Mouse (Mus musculus): Measurements from ENCODE around the gene Optc.
A peak's percentile ranks its signal among the peaks of the same experiment; 100 is the strongest.

The Optc gene

DNA sequence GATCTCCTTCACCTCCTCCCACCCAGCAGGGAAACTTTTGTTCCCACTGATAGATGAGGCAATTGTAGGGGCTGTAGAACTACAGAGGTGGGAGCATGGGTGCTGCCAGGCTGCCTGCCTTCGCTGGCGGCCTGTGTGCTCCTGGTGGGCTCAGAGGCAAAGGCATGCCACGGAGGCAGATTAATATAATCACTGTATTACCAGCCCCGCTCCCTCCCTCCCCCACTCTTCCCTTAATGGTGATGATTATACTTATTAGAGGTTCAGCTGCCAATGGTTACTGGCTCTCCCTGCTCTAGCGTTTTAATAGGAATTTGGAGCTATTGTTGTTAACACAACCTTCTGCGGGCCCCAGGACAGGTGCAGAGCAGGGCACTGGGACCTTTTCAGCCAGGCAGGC lies 26.0 kb downstream of the Optc start:
- no peak for DNase-seq

DNA sequence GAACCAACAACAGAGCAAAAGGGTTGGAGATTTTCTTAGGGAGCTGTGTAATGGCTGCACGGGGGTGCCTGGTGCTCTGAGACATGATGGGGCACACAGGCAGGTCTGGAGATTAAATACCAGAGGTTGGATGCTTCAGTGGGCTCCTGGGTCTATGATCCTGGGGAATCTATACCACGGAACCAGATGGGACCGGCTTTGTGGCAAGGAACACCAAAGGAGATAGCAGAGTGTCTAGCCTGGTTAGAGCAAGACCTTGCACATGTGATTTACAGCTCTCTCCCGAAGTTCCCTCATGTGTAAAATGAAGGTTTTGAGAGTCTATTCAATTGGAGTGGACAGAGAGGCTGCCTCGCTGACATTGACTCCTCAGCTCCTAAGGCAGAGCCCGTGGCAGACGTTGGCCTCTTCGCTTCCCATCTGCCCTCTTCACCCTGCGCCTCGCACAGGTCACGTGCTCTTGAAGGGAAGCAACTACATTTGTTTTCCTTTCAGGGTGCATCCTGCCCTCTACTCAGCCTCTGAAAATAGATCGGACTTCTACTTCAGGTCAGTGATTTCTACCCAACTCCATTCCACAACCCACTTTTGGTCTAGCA lies 28.9 kb downstream of the Optc start:
- no peak for DNase-seq

DNA sequence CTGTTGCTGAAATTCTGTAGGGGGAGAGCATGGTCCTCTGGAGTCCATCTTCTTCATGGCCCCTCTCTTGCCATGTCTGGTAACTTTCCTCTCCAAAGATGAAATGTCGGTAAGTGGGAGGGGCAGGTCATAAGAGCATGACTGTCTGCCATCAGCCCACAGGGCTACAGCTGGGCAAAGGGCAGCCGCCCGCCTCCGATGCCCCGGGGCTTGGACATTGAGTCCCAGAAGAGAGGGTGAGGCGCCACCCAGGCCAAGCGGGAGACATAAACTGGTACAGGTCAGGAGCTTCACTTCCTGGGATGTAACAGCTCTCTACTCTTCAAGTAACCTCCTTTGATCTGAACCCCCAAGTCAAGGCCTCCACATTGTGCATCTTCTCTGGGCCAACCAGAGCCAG lies 30.9 kb downstream of the Optc start:
- no peak for DNase-seq

DNA sequence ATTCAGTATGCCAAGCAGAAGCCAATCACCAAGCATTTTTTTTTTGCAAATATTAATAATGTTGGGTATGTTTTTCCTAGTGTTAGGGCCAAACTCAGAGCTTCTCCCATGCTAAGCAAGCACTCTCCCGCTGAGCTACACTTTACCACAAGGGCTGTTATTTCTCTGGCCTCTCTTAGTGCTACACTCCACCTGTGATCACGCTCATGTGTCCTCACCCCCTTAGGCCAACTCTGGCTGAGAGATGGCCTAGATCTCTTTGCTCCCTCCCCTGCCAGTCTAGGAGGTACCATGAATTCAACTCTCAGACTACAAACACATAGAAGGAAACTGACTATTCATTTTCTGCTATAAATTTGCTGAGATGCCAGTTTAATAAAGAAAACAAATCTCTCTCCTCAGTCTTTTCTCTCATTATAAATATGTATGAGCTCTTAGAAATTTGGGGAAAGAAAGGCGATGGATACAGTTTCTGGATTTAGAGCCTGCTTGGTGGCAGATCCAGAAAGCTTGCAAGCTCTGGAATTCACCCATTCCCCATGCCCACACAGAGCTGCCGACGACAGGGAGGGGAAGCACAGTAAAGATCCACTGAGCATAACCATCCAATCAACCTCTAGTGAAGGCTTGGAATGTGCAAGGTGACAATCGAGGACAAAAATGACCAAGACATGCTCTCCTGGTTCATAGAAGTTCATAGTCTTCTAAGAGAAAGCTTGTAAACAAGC lies 34.5 kb downstream of the Optc start:
- peak; percentile 83 for DNase-seq

DNA sequence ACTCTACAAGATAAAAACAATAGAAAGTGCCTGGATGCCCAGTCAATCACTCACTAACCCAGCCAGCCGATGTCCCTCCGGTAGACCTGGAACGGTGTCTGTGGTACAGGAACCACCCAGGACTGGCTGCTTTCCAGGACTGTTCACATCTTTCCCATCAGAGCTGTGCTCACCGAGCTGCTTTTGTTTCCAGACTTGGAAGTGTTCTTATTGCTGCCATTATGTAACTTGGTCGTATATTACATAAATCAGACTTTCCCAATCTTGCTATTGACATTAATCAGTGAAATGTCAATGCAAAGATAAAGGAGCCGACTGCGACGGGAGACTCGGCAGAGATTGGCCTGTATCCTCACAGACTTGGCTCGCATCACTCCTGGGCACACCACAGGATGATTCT lies 36.6 kb downstream of the Optc start:
- peak; percentile 80 for DNase-seq

DNA sequence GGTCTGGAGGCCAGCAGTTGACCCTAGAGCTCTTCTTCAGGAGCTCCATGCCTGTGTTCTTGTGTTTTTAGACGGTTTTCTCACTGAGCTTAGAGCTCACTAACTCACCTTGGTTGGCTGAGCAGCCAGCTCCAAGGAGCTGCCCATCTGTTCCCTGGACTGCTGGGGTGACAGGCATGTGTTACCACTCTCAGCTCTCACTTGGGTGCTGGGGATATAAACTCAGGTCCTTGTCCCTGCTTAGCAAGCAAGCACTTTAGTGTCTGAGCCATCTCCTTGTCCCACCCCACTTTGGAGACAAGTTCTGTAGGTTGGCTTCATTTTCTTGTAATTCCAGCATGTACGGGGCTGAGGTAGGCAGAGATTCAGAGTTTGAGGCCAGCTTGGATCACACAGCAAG lies 38.6 kb downstream of the Optc start:
- DNase-seq, result peak; percentile 89

DNA sequence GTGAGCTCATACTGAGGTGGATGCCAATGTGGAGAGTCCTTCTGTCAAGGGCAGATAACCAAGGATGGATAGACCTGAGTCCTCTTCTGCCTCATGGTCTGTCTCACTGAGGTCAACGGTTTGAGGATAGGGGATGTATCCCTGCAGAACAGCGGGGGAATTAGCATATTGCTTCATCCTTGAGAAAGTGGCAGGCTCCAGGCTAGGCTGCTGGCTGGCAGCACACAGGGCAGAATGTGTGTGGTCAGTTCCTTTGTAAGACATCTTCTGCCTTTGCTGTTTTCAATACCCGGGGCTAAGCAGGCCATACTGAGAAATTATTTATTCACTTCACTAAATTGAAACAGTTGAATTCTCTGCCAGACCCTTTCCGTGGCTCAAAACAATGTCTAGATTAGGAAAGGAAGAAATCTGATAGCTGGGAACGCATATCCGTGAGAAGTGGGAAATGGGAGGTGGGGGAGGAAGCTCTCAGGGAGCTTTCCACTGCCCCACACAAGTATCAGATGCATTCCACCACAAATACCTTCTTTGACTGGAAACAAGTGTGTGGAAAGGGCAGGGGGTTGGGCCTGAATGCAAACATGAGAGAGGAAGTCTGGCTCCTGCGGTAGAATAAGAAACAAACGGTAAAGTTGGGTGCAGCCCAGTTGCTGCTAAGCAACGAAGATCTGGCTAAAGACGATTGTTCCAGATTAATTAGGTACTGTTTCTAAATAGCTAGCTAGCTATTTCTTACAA lies 44.4 kb downstream of the Optc start:
- no peak for DNase-seq

DNA sequence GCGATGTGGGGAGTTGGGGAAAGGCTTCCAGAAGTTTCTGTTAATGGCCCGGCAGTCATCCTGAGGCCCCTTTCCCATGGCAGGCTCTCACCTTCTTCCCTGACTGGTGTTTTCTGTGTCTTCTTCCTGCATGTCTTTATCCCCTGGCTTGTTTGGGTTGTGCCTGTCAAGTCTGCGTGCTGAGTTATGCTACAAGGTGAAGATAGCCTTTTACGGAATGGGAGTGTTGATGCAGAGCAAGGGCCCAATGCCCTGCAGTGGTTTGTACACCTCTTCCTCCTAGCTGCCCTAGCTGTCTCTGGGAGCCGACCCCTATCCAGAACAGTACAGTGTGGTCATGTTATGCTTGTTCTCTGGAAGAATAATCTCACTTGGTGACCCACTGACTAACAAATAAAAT lies 46.8 kb downstream of the Optc start:
- DNase-seq, result no peak

DNA sequence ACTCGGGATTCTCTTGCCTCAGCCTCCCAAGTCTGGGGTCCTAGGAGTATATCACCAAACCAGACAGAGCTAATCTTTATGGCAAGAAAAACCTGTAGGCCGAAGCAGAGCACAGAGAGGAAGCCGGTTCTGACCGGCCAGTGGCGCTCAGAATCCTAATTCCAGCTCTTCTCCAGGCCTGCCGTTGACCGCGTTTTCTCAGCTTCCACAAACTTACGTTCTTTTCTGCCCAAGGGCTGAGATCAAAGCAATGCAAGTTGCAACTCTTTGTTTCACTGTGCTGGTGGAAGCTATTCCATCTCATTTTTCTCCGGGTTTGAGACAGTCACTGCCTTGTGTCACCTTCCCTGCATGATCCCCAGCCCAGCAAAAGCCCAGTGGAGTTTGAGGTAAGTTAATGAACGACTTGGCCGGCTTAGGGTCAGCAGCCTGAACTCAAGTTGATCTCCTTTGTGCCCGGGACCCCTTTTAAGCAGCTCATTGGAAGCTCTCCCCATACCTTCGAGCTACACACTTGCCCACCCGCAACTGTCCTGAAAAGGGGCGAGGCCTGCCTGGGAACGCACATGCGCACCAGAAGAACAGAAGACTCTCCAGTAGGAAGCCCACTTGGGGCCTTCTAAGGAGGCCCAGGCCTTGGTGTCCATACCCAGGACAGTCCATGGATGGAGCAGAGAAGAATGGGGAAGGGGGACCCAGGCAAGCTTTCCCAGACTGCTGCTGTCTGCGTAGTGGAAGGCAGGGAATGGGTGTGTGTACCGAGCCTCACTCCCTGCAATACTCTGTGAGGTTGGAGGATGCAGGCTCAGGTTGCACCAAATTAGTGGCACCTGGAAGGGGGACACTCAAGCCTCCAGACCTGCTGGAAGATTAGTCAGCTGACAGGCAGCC lies 47.7 kb downstream of the Optc start:
- DNase-seq, result no peak

DNA sequence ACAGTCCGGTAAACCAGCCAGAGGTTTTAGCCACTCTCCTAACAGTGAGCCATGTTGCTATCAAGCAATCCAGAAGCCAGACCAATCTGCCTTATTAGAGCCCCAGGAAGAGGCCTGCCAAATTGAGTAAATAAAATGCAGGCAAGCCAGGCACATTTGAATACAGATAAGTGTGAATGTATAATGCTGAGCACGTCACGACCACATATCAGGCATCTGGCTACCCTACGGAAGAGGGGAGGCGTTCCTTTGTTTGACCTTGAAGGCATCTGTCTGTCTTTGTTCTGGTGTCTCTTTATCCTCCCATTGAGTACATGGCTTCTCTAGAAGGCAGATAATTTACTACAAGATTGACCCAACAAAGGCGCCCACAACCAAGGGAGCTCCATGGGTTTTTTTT lies 48.5 kb downstream of the Optc start:
- no peak for DNase-seq

DNA sequence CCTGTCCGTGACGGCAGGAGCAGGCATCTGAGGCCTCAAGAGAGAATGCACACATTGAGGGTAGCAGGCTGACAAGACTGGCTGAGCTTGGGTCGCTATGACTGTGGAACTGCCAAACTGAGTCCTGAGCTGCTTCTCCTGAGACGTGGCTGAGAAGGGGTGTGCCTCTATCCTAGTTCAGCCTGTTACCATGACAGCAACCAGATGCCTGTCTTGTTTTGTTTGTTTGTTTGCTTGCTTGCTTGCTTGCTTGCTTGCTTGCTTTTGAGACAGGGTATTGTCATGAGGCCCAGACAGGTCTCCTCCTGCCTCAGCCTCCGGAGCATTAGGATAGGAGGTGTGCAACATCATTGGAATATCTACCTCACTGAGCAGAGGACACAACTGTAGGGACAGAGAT lies 50.0 kb downstream of the Optc start:
- DNase-seq, result no peak

DNA sequence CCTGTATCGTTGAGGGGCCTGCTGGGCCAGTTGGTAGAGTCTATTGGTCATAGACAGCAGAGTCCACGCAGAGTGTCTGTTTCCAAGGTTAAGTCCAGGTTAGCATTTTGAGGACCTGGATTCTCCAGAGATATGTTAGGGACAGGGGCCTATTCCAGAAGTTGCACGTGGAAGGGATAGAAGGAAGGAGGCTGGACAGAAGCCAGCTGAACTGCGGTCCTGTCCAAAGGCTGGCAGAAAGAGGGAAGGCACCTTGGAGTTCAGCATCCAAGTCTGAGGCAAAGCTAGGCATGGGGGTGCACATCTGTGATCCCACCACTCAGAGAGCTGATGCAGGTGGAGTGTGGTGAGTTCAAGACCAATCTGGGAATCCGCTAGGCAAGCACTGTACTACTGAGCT lies 50.6 kb downstream of the Optc start:
- no peak for DNase-seq

DNA sequence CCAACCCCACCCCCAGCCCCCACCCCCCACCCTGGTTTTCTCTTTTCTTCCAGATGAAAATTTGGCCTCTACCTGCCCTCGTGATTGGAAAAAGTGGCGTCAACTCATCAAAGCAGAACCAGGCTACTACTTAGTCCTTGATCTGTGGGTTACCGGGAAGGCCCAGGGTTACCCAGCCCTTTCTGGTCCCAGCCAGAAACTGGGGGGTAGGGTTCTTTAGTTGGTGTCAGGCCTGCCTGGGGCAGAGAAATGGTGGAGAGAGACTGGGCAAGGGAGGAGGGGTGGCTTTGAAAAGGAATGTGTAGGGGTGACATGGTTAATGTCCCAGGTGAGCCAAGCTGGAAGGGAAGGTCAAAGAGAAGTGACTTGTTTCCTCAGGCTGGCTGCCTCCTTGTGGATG lies 51.1 kb downstream of the Optc start:
- DNase-seq, result no peak

DNA sequence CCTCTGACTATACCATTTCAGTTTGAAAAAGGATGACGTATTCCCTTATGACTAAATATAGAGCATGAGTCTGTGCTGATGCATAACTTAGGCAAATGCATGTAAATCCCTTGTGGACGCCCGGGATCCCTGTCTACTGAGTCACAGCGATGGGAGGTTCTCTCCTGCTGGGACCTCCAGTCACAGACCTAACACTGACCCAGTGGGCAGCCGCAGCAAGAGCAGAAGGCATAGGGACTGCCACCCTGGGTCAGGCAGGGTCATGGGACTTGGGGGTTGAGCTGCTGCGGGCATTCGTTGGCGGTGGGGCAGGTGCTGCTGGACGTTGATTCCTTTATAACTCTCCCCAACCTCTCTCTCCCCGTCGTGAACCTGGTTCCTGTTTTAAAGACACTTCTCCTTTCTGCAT lies 51.7 kb downstream of the Optc start:
- DNase-seq, result no peak

DNA sequence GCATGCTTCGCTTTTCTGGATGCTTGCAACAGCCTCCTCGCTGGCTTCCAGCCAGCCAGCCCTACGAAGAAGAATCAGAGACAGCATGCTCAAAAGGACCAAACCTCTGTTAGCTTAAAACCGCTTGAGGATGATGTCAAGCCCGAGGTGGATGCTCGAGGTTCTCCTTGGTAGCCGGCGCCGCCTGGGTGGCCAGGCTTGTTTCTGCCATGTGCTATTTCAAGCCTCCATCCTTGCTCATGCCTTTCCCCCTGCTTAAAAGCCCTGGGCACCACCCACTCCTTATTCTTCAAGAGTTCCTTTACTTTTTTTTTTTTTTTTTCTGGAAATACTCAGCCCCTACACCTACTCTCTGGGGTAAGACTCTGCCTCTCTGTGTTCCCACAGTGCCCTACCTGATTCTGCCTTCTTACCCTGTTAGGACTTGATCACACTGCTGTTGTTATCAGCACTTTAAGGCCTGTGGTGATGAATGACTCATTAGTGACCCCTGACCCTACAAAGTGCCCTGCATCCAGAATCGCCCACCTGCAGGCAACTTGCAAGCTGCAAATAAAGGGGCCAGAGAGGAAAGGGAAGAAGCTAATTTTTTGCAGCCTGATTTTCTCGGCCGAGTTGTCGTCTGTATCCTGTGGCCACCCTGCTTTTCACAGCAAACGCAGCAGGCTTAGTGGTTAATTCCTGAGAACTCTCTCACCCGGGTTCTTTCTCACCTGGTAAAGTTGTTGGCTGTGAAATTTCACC lies 52.4 kb downstream of the Optc start:
- DNase-seq, result peak; percentile 39

DNA sequence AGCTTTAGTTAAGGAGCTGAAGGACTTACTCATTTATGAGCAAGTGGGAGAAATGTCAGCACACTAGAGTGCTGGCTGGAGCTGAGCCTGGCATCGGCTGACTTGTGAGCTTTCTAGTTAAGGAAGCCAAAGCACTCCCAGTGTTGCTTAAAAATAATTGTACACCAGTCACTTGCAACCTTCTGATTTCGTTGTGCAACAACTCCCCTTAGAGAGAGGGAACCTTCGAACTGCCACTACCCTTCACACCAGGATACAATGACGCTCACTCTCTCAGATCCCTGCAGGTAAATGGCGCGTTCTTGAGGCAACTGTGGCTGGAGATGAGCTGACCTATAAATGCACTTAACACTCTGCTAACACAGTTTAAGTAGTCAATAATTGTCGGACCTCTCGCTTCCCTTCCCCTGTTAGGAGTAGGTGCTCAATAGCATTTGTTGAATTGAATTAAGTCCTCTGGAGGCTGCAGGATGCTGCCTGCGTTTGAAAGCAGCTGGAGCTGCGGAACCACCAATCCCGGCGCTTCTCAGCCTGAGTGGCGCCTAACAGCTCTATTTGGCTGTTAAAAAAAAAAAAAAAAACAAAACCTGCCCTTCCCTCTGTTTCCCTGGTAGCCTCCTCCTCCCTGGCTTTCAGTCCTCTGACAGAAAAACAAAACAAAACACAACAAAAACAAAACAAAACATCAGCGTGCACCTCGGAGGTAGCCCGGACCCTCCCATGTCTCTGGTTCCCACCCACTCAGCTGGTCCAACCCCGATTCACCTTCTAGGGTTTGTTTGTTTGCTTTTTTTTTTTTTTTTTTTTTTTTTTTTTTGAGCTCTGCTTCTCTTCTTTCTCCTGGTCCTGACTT lies 53.2 kb downstream of the Optc start:
- peak; percentile 35 for DNase-seq

Measured in cerebellum, adult 9-10 months (tissue).